Mouse (Mus musculus): Measurements from ENCODE around the gene C130026I21Rik. TPM values are rescaled to one million over a fixed set of nuclear protein-coding genes. Genes with fewer than 3 reads are reported as not detected.
"Not testable (repeated sequence)": the region's sequence is repeated elsewhere in the genome, so short reads cannot be mapped to it uniquely, and the experiment has no call there.

C130026I21Rik gene
- polyA plus RNA-seq (2015; fragmentation: Nextera tagmentation; extraction: Ambion mirVana), result 1.4 and 1.8 TPM in 2 replicates

DNA sequence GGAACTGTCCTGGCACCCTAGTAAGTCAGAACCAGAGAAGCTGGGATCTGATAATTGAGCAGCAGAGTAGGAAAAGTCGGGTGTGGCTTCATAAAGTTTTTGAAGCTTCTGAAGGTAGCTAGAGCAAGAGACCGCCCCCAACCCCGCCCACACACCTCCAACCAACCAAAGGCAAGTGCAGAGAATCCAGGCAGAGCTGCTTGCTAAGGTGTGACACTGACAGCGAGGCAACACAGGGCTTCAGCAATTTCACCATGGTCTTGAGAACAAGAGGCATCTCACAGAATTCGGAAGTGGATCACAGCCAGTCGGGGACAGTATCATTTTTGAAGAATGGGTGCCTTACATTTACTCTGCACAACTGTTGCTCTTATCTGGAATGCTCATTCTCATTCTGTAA lies at the start of gene C130026I21Rik:
TSS of gene C130026I21Rik (minus strand) at position 101 of the 400 bp plus-strand sequence.
- DNase-seq (ENCODE audit: low spot score), result not testable (repeated sequence)

DNA sequence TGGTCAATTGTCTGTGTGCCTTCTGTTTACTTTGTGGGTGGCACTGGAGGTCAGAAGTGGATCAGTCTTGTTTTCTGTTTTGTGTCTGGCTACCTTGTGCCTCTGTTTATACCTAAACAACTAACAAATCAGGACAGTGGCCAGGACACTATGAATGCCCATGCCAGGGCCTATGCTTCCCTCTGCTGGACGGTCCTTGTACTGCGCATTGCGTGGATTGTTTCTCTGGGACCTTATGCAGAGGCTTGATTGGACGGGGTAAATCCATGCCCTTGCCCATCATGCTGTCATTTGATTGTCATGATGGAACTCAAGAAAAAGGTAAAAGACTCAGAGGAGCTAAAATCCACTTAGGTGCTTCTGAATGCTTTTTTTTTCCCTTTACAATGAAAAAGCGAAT lies 16.7 kb upstream of the C130026I21Rik start:
- DNase-seq (ENCODE audit: low spot score), result not testable (repeated sequence)

DNA sequence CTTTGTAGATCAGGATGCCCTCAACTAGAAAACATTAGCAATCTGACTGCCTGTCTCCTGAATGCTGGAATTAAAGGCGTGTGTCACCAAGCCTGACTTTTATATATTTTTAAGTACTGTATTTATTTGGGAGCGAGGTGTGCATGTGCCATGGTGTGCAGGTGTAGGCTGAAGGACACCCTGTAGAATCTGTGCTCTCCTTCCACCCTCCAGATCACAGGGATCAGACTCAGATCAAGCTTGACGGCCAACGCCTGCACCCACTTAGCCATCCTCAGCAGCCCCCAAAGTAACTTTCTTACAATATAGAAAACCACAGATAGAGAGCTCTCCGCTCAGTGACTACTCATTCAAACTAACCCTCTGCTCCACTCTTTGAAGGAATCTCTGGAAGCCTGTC lies 6.1 kb upstream of the C130026I21Rik start:
- not testable (repeated sequence) for DNase-seq (ENCODE audit: low spot score)

DNA sequence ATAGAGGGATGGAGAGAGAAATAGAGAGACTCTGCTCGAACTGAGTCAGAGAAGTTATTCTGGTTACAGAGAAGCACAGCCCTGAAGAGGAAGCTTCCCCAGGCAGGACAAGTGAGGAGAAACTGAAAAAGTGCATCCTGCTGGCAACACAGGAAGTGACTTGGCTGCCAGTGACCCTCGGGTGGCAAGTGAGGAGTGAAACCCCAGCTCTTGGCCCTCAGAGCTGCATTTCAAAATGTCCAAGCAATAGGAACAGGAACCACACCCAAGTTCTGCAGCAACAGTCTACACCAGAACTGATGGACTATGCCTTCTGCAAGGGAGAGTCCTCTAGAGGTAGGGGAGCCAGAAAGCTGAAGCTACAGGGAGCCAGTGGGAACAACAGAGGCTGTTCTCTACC lies 11.7 kb downstream of the C130026I21Rik start:
- not testable (repeated sequence) for DNase-seq (ENCODE audit: low spot score)

DNA sequence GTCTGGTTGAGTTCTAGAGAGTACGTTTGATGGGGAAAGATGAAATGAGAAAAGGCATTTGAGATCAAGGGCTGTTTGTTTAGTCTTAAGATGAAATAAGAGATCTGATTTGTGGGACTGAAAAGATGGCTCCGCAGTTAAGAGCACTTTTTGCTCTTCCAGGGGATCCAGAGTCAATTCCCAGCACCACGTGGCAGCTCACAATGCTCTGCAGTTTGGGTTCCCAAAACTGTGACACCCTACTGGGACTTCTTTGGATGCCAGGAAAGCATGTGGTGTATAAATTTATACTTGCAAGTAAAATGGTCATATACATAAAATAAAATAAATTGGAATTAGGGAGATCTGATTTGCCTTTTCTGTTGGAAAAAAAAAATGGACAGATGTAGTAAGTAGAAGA lies 15.1 kb downstream of the C130026I21Rik start:
- DNase-seq (ENCODE audit: low spot score), result not testable (repeated sequence)

DNA sequence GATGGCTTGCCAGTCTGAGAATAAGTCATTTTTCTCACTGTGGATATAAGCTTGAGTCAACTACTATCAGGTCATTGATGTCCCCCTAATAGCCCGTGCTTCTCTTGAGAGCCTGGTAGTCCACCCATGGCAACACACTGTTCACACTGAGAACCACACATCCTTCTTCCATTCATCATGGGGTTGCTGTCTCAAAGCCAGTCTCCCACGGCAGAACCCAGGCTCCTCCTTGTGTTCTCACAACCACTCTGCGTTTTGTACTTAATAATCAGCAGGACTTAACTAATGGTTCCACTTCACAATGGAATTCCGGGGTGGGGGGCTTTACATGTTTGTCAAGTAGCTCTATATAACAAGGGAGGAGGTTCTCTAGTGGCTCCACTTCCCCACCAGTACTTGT lies 19.2 kb downstream of the C130026I21Rik start:
- not testable (repeated sequence) for DNase-seq (ENCODE audit: low spot score)

DNA sequence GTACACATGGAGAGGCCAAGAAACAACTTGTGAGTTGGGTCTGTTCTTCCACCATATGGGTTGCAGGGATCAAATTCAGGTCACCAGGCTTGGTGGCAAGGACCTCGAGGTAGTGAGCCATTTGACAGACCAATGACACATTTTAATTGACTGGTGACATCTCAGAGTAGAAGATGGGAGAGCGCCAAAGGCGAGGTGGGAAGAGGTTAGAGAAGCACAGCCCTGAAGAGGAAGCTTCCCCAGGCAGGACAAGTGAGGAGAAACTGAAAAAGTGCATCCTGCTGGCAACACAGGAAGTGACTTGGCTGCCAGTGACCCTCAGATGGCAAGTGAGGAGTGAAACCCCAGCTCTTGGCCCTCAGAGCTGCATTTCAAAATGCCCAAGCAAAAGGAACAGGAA lies 21.4 kb downstream of the C130026I21Rik start:
- not testable (repeated sequence) for DNase-seq (ENCODE audit: low spot score)

DNA sequence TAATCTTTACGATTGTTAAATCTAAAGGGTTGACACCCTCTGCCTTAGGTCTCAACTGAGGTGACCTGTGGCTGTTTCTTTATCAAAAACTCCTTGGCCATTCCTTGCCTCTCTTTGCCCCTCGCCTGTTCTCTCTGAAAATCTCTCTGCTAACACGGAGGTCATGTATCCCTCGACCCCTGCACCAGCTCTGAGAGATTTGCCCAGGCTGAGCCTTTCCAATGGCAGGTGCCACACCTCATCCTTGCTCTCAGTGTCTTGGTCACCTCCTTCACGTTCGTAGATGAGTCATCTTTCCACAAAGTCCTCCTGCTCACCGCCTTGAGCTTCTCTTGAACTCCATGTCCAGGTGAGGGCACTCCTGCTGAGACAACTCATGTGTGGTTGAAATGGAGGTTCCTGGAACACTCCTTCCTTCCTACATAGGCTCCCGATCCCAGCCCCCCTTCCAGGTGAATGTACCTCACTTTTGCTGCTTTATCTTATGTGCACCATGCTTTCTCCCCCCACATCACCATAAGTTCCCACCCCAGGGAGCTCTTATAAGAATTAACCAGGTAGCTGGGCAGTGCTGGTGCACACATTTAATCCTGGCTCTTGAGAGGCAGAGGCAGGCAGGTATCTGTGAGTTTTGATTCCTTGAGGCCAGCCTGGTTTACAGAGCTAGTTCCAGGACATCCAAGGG lies 23.4 kb downstream of the C130026I21Rik start:
- not testable (repeated sequence) for DNase-seq (ENCODE audit: low spot score)

DNA sequence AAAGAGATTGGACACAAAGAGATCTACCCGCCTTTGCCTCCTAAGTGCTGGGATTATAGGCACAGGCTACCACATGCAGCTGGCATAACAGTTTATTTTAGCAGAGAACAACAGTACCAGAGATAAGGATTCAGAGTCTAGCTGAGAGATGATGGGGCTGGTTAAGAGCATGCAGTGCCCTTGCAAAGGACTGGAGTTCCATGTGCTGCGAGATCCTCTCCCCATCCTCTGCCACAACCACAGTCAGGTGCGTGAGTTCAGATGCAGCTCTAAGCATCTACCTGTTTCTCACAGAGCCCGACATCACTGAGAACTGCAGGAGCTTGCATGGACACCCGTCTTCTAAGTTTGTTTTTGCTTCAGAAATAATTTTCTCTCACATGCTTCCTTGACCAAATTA lies 24.1 kb downstream of the C130026I21Rik start:
- DNase-seq (ENCODE audit: low spot score), result not testable (repeated sequence)

DNA sequence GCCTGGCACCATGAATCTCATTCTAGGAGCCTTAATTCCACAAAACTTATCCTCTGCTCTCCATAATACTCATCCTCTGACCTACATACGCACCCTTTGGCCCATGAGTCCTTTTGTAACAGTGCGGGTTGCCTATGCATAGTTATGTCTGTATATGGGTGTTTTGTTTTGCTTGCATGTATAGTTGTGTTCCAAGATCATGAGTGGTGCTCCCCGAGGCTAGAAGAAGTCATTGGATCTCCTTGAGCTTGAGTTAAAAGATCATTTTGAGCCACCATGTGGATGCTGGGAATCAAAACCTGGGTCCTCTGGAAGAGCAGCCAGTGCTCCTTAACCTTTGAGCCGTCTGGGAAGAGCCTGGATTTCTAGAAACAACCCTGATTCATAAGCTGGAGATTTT lies 25.4 kb downstream of the C130026I21Rik start:
- not testable (repeated sequence) for DNase-seq (ENCODE audit: low spot score)

DNA sequence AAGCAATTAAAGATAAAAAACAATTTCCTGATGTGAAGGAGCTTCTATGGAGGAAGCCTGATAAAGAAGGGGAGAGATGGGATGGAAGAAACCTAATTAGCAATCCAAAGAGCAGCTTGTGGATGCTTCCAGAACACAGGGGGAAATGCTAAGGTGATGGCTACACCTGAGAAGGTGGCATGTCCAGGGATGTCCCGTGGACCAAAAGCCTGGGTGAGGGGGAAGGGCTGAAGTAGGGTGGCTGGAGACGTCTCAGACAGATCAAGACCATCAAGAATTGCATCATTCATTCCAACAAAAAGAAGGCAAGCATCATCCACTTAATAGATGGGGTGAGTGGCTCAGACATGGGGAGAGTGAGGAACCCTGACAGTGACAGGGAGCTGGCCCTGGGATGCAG lies 27.3 kb downstream of the C130026I21Rik start:
- not testable (repeated sequence) for DNase-seq (ENCODE audit: low spot score)

DNA sequence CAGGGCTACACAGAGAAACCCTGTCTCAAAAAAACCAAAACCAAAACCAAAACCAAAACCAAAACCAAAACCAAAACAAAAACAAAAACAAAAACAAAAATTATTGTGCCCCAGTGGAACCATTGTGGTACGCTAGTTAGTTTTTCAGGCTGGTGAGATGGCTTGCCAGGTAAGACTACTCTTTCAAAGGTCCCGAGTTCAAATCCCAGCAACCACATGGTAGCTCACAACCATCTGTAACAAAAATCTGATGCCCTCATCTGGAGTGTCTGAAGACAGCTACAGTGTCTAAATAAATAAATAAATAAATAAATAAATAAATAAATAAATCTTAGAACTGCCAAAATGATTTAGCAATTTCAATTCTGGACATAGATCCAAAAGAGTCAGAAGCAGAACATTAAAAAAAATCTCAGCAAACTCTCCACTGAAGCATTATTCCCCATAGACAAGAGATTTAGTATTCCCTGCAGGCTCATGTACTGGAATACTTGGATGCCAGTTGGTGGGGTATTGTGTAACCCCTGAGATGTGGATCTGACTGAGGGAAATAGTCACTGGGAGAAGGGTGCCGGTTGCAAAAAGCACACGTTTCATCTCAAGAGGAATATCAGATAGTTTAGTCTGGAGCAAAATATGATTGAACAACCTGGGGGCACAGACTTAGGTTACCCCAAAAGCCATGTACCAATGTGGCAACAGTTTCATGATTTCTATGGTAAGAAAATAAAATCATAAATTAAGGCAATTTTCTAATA lies 31.2 kb downstream of the C130026I21Rik start:
- DNase-seq (ENCODE audit: low spot score), result peak; percentile 1

DNA sequence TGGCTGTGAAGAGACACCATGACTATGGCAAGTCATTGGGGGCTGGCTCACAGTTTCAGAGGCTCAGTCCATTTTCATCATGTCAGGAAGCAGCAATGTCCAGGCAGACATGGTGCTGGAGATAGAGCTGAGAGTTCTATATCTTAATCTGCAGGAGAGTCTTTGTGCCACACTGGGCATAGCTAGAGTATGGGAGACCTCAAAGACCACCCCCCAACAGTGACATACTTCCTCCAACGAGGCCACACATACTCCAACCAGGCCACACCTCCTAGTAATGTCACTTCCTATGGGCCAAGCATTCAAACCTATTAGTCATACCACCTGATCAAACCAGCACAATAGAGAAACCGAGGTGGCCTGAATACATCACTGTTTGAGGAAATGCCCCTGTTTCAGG lies 63.8 kb downstream of the C130026I21Rik start:
- DNase-seq (ENCODE audit: low spot score), result not testable (repeated sequence)

DNA sequence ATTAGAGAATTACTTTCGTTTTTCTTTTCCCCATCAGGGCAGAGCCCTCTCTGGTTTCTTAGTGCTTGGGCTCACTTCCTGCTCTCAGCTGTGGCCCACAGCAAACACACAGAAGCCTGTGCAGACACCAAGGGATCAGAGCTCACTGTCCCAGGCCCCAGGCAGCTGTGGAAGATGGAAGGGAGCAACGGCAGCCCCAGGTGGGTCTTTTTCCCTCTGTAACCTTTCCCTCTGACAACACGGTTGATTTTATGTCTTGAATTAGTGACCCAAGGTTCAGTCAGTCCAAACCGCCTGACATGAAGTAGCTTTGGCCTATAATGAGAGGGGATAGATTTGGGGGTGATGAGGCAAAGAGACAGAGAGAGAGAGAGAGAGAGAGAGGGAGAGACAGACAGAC lies 70.8 kb downstream of the C130026I21Rik start:
- not testable (repeated sequence) for DNase-seq (ENCODE audit: low spot score)

DNA sequence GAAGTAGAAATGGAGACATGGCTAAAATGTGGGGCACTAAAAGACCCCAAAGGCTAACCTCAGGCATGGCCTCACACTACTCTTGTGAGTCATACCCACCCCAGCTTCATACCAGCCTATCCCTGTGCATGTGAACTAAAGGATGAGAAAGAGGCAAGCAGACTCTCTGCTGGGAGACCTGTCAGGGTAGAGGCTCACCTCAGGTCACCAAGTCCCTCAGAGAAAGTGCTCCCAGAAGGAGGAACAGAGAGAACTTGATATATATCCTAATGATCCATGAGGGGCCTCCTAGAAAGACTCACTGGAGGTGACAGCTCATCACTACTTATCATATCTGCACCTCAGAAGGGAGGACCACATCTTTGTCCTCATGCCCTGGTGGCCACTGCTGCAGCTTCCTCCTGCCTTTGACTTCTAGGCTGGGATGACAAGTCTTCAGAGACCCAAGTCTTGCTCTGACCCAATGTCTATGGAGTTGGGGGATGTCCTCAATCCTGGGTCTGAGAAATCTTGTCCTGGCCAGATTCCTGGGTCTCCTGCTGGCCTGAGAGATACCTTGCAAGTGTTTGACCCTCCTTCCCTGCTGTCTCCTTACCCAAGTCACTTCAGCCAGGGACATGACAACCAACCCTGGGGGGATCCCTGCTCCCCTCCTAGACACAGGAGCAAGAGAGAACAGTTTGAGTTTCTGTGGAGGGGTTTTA lies 71.6 kb downstream of the C130026I21Rik start:
- DNase-seq (ENCODE audit: low spot score), result not testable (repeated sequence)

DNA sequence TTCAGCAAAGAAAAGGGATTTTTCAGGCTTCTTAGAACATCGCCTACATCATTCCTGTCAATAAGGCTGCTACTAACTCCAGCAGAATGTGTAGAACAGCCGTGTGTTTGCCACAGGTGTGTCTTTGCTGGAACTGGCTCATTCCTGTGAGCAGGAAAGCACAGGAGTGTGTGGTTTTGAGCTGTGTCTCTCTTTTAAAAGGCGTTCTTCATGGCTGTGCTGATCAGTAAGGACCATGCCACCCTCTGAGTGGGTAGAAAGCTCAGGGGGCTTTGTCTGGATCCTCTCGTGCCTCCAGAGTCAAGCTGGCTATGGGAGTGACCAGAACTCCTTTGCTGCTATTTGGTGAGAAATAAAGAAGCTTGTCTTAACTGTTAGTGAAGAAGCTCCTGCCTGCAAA lies 73.6 kb downstream of the C130026I21Rik start:
- DNase-seq (ENCODE audit: low spot score), result not testable (repeated sequence)

DNA sequence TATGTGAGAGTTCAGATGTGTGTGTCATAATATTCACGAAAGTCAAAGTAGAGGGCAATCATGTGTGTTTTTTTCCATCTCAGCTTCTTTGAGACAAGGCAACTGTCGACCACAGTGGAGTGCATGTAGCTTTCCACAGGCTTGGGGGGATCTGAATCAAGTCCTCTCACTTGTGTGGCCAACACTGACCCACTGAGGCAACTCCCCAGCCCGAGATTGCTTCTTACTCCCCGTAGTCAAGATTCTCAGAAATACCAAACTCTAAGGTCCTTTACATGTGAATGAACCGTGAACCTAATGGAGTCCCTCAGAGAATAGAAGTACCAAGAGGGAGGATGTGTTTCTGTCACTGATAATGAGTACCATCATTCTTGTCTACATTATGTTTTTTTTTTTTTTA lies 76.6 kb downstream of the C130026I21Rik start:
- not testable (repeated sequence) for DNase-seq (ENCODE audit: low spot score)

DNA sequence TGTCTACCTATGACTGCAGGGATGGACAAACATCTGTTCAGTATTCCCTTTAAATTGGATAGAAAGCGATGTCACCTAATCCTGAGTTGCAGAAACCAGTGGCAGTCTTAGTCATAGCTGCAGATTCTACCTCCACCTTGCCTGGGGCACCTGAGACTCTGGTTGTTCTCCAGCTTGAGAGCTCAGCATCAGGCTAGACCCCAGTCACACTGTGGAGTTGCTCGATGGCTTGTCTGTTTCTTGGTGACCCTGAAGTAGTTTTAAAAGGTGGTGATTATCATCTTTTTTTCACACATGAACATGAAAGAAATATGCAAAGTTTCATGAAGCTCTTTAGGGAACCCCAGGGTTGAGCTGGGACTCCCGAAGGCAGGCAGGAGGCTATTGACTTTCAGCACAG lies 88.4 kb downstream of the C130026I21Rik start:
- not testable (repeated sequence) for DNase-seq (ENCODE audit: low spot score)

DNA sequence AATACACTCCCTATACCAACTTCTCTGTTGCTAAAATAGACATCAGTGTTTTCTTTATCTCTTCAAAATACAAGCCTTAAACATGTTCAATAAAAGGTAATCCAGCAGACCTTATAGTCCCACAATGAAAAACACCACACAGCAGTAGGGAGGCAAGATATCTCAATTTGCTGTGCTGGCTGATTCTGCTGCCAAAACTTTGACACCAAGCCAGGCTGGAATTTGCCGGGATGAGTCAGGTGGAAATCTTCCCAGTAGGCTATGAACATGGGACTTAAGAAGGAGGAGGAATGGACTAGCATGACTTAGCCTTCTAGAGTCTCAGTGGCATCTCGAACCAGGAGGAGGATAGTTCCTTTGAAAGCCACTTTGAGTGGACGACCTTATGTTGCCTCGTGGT lies 91.4 kb downstream of the C130026I21Rik start:
- not testable (repeated sequence) for DNase-seq (ENCODE audit: low spot score)

DNA sequence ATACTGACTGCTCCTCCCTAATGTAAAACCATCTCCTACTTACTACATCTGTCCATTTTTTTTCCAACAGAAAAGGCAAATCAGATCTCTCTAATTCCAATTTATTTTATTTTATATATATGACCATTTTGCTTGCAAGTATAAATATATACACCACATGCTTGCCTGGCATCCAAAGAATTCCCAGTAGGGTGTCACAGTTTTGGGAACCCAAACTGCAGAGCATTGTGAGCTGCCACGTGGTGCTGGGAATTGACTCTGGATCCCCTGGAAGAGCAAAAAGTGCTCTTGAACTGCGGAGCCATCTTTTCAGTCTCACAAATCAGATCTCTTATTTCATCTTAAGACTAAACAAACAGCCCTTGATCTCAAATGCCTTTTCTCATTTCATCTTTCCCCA lies 107.5 kb downstream of the C130026I21Rik start:
- not testable (repeated sequence) for DNase-seq (ENCODE audit: low spot score)

DNA sequence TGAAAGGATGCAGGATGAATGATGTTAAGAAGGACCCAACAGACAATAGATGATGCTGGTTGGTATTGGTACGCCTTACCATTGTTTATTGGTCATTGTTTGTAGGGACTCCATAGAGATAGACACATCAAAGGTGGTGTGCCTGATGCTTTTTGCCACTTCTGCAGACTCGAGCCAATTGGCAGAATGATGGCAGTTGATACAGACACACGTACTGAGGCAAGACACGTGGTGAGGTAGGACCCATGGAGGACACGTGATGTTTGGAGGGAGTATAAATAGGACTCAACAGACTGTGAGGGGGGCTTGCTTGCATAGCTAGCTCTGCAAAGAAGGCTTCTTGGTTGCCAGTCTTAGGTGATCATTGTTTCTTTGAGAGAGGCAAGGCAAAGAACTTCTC lies 115.2 kb downstream of the C130026I21Rik start:
- not testable (repeated sequence) for DNase-seq (ENCODE audit: low spot score)

DNA sequence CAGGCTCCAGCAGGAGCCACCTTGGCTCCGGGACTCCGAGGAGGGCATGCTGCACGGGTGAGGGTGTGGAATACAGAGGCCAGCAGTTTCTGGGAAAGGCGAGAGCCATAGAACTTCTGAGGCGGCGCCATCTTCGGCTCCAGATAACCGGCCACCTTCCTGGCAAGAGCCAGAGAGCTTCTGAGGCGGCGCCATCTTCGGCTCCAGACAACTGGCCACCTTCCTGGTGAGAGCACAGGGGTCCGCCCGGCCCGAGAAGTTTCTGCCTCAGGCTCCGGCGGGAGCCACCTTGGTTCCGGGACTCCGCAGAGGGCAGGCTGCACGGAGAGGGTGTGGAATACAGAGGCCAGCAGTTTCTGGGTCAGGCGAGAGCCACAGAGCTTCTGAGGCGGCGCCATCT lies 136.7 kb downstream of the C130026I21Rik start:
- DNase-seq (ENCODE audit: low spot score), result not testable (repeated sequence)

Data from thymus, postnatal 0 days (tissue).